Mouse (Mus musculus) macrophage (primary cell): ENCODE results near the gene Lrrc61. TPM values are rescaled to one million over a fixed set of nuclear protein-coding genes. Genes with fewer than 3 reads are reported as not detected.

Source experiments
- H3K27ac ChIP-seq: fragments of 350-480 bp; formaldehyde crosslinking; 2 replicates; pipeline ENCODE4 v1.9.0; 2021
- H3K36me3 ChIP-seq: fragments of 350-480 bp; formaldehyde crosslinking; 2 replicates; pipeline ENCODE4 v1.9.0; 2021; ENCODE audit errors: inconsistent target
- H3K4me3 ChIP-seq: fragments of 350-480 bp; formaldehyde crosslinking; 2 replicates; pipeline ENCODE4 v1.9.0; 2021; ENCODE audit errors: inconsistent target
- H3K79me2 ChIP-seq: fragments of 350-480 bp; formaldehyde crosslinking; 2 replicates; pipeline ENCODE4 v1.9.0; 2021; ENCODE audit errors: inconsistent target
- WGBS: methylation state at CpG from one replicate; pipeline ENCODE4 v1.1.7; 2026; ENCODE audit warnings: inconsistent platforms; ENCODE audit not compliant: missing documents; 5-methylcytosine and 5-hydroxymethylcytosine counted together
- polyA plus RNA-seq: library from polyadenylated mRNA; stranded (reverse); fragments of 250-400 nt; gene quantifications from 3 replicates; pipeline ENCODE4 v1.2.4, GENCODE M21; 2018; ENCODE audit warnings: inconsistent platforms

Lrrc61 gene
- polyA plus RNA-seq, 1 experiment from 2014 or later = 15.1 TPM

GRCm38 (mm10) chr6:48620031-48620430, 65.4 kb downstream of the Lrrc61 start:
- no peaks in the 10 kb centered on the region for H3K36me3 ChIP-seq
- no peak overlapping the region for H3K27ac ChIP-seq
- WGBS = 96% methylated on average over 30 of the region's 30 CpGs

More at GRCm38 (mm10) chr6:48620031-48620430, 65.4 kb downstream of the Lrrc61 start:
- H3K79me2 ChIP-seq = no peaks in the 10 kb centered on the region
- no peak overlapping the region for H3K4me3 ChIP-seq

Other genes with a start within 250 kb of the Lrrc61 start
- 0.22 to 0.59 TPM (median 0.28 TPM) in 3 replicates for gene Krba1, start 159.2 kb upstream of the Lrrc61 start, polyA plus RNA-seq
- 13.5 to 23.8 TPM (median 17.5 TPM) in 3 replicates for gene Zfp467, start 109.0 kb upstream of the Lrrc61 start, polyA plus RNA-seq
- gene Sspo, start 106.6 kb upstream of the Lrrc61 start, polyA plus RNA-seq = not detected in 3 replicates
- gene Atp6v0e2, start 17.2 kb upstream of the Lrrc61 start, polyA plus RNA-seq = 0.20 TPM in 1 of 3 replicates, not detected in the others
- gene Rarres2, start 18.0 kb downstream of the Lrrc61 start, polyA plus RNA-seq = not detected in 3 replicates
- not detected in 3 replicates for gene Gm45021, start 34.8 kb downstream of the Lrrc61 start, polyA plus RNA-seq
- 5.1 to 7.5 TPM (median 7.1 TPM) in 3 replicates for gene Repin1, start 39.1 kb downstream of the Lrrc61 start, polyA plus RNA-seq
- not detected in 3 replicates for gene Gm44965, start 39.1 kb downstream of the Lrrc61 start, polyA plus RNA-seq
- 1.2 to 1.9 TPM (median 1.3 TPM) in 3 replicates for gene Zfp775, start 47.3 kb downstream of the Lrrc61 start, polyA plus RNA-seq
- 0.04 TPM in 1 of 3 replicates, not detected in the others for gene AI854703, start 72.0 kb downstream of the Lrrc61 start, polyA plus RNA-seq
- gene Gimap8, start 92.4 kb downstream of the Lrrc61 start, polyA plus RNA-seq = 0.19 TPM in 1 of 3 replicates, not detected in the others
- gene Gimap9, start 121.3 kb downstream of the Lrrc61 start, polyA plus RNA-seq = 0.13 to 0.43 TPM in 2 of 3 replicates, not detected in the other
- gene Gimap4, start 129.8 kb downstream of the Lrrc61 start, polyA plus RNA-seq = 0.22 to 1.1 TPM (median 0.44 TPM) in 3 replicates
- gene Gimap6, start 153.4 kb downstream of the Lrrc61 start, polyA plus RNA-seq = 0.79 to 2.1 TPM in 2 of 3 replicates, not detected in the other
- not detected in 3 replicates for gene Gm28053, start 163.8 kb downstream of the Lrrc61 start, polyA plus RNA-seq
- gene Gimap7, start 163.8 kb downstream of the Lrrc61 start, polyA plus RNA-seq = 0.37 TPM in 1 of 3 replicates, not detected in the others
- gene Gimap1, start 184.3 kb downstream of the Lrrc61 start, polyA plus RNA-seq = not detected in 3 replicates
- gene Gimap5, start 191.4 kb downstream of the Lrrc61 start, polyA plus RNA-seq = not detected in 3 replicates
- gene Gimap3, start 216.1 kb downstream of the Lrrc61 start, polyA plus RNA-seq = 0.32 TPM in 1 of 3 replicates, not detected in the others